Mouse (Mus musculus): ENCODE results near the gene Magi2.

- TF ChIP-seq POLR2A (IDR thresholded peaks at IDR 0.05; ENCODE audit: control insufficient read depth, extremely low read depth, insufficient read depth, low read length, poor library complexity) = no peak
- no peak for TF ChIP-seq CTCF (IDR thresholded peaks at IDR 0.05; ENCODE audit: borderline replicate concordance, control insufficient read depth, extremely low read depth, insufficient read depth, low read length, poor library complexity)
Measured at GRCm38 (mm10) chr5:19655986-19656385, 429.1 kb downstream of the Magi2 start.

All from thymus, adult 2 months (tissue).